Mouse (Mus musculus): Measurements from ENCODE around the gene Oaz1.
A peak's percentile ranks its signal among the peaks of the same experiment; 100 is the strongest.

Oaz1 gene

DNA sequence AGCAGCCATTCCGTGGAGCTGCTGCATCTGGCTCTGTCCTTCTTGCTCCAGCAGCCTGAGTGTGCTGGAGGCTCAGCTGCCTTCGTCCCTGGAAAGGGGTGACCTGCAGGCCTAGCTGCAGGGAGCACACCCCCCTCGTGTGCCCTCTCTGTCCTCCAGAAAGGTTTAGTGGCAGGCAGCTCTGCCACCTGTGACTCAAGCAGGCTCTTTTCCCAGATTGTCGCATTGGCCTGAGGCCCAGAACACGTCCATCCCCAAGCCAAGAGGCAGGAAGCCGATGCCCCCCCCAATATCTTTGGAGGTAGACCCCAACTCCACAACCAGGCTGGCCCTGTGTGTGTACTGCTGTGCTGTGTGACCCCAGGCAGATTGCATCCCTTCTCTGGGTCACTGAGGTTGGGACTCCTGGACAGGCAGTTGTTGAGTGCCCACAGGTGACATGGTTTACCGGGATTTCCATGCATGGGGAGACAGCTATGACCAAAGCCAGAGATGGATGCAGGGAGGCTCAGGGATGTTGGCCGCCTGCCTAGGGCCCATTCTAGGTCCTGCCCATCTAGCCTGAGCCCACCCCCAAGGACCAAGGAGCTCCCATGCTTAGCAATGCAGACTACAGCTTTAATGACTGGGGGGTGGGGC, 18.7 kb downstream of the Oaz1 start:
- DNase-seq (ENCODE audit: low read depth, low spot score) = no peak

- DNase-seq (ENCODE audit: low read depth, low spot score) = no peak
Measured at GRCm38 (mm10) chr10:80845732-80846131, 19.3 kb downstream of the Oaz1 start.

GRCm38 (mm10) chr10:80848571-80848970, 22.1 kb downstream of the Oaz1 start:
- DNase-seq (ENCODE audit: low read depth, low spot score) = peak; percentile 88

GRCm38 (mm10) chr10:80854913-80855748, 28.7 kb downstream of the Oaz1 start, which contains the start of the genes Lsm7 and Sppl2b:
TSS of gene Lsm7 (minus strand) at chr10:80855209.
TSS of gene Sppl2b (plus strand) at chr10:80855275.
- DNase-seq (ENCODE audit: low read depth, low spot score) = peak; percentile 98

GRCm38 (mm10) chr10:80855749-80856073, 29.3 kb downstream of the Oaz1 start:
- peak; percentile 40 for DNase-seq (ENCODE audit: low read depth, low spot score)

- DNase-seq (ENCODE audit: low read depth, low spot score) = peak; percentile 25
Measured at GRCm38 (mm10) chr10:80856267-80856666, 29.8 kb downstream of the Oaz1 start.

DNA sequence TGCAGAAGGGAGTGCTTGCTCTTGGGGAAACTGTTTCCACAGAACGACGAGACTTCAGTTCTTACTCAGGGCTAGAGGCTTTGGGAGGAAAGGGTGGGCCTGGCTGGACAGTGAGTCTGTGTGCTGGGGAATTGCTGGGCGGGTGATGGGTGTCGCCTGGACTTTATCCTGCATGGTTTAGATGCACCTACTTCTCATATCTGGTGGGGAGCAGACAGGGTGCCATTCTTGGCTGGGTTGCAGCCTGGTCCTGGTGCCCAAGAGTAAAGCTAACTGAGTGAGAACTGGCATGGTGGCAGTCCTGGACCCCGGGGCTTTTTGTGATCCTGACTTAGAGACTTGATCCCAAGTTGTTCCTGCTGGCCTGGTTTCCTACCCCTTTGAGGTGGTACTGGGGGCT, 30.5 kb downstream of the Oaz1 start:
- DNase-seq (ENCODE audit: low read depth, low spot score) = no peak

DNA sequence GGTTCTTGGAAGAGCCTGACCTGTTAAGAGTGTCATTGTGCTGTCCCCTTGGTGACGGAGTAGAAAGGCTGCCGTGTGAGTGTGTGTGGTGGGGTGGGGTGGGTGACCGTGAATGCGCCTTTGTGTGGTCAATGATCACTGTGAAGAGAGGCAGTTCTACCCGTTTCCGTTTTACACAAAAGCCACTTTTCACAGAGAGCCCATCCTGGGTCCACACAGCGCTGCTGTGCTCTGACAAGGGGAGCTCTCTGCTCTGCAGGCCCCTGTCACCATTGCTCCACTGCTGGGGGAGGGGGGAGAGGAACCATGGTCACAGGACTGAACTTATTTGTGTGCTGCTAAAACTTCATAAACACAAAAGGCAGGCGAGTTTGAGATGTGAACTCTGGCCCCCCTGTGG, 30.9 kb downstream of the Oaz1 start:
- no peak for DNase-seq (ENCODE audit: low read depth, low spot score)

DNA sequence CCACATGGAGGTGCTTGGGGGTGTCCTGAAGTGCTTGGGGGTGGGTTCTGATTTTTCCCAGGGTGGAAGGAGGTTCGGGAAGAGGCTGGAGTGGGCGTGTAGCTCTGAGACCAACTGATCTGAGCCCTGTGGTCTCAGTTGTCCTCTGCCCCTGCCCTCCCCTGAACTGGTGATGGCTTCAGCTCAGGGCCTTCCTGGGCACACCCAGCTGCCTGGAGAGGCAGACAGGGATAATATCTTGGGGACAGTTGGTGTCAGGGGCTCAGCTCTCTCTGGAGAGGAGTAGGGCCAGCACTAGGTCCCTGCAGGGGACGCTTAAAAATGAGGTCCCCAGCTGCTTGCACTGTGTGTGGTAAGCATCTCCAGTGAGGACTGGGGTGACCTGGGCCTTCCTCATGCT, 31.4 kb downstream of the Oaz1 start:
- DNase-seq (ENCODE audit: low read depth, low spot score) = no peak

DNA sequence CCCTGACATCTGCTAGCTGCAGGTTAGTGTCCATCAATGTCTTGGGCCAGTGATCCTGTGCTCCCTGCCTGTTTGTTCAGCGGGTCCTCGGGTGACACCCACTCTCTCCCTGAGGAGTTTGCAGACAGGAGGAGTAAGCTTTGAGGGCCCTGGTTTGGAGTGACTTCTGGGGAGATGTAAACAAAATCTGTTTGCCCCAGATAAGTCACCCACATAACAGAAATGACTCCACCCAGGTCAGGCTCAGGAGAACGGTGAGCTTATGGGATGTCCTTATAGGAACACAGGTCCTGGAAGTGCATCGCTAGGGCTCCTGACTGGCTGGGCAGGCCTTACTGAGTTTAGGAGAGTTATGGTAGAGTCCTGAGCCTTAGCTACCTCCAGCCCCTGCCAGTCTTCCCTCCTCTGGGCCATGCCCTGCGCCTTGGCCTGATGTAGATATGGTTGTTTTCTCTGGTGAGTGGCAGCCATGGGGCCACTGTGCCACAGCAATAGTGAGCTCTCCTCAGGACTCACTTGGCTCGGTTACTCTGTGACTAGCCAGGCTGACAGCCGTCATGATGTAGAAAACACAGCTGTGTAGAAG, 32.0 kb downstream of the Oaz1 start:
- DNase-seq (ENCODE audit: low read depth, low spot score) = no peak

GRCm38 (mm10) chr10:80862305-80862704, 35.8 kb downstream of the Oaz1 start:
- no peak for DNase-seq (ENCODE audit: low read depth, low spot score)

GRCm38 (mm10) chr10:80864446-80864845, 38.0 kb downstream of the Oaz1 start:
- no peak for DNase-seq (ENCODE audit: low read depth, low spot score)

DNA sequence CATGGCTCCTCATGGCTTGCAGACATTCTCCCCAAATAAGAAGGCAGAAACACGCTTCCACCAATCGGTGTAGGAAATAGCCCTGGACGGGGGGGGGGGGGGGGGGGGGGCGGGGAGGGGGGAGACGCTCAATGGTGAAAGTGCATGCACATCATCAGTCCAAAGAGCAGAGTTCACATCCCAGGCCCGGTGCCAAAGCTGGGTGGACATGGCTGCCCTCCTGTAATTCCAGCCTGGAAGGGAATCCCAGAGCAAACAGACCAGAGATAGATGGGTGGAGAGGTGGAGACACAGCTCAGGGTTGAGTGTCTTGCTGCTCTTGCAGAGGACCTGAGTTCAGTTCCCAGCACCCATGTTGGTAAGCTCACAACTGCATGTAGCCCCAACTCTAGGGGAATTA, 44.5 kb downstream of the Oaz1 start:
- DNase-seq (ENCODE audit: low read depth, low spot score) = no peak

DNA sequence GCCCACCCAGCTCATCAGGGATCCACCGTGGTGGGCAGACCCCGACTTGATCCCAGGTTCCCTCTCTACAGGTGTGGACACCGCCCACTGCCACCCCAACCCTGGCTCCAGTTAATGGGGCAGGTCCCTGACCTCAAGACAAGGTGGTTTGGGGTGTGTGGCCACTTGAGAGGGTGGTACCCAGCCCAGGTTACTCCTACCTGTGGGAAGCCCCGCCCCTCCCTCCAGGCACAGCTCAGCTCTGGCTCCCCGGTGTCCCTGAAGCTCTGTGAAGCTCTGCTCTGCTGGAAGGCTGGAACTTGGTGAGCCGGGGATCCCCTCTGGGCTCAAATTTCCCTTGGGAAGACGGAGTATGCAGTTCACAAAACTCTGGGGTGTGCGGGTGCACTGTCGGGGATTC, 45.1 kb downstream of the Oaz1 start, which contains the start of gene Tmprss9:
Gene Tmprss9, plus strand, starts transcription at position 268 of the 400 bp plus-strand sequence.
- DNase-seq (ENCODE audit: low read depth, low spot score) = no peak

DNA sequence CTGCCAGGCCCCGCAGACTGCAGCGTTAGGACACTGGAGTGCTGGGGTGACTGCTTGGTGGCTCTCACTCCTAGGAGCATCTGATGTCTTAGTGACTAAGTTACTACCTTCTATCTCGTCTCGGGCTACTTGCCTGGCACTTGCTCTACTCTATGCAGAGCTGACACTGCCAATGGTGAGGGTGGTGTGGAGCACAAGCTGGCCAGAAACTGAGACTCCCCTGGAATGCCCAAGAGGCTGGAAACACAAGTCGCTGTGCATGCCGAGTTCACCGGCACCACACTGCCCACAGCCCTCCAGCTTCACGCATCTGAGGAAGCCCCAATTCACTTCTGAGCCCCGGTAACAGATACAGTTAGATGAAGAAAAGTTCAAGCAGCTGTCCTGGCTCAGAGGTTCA, 47.6 kb downstream of the Oaz1 start:
- DNase-seq (ENCODE audit: low read depth, low spot score) = no peak

GRCm38 (mm10) chr10:80876028-80876427, 49.6 kb downstream of the Oaz1 start:
- DNase-seq (ENCODE audit: low read depth, low spot score) = peak; percentile 86

- DNase-seq (ENCODE audit: low read depth, low spot score) = no peak
Measured at GRCm38 (mm10) chr10:80876594-80876993, 50.1 kb downstream of the Oaz1 start.
